Mouse (Mus musculus) CH12F3 (cell line): ENCODE measurements at regions not wholly inside any gene's neighbourhood (a gene's known extent, or its start where the extent isn't known, plus 50 kb on each side); places are given as distances from the start of the nearest gene placed in this dataset.

ENCODE experiments used
- in situ Hi-C: fragments of 300-500 bp; cut with MboI; formaldehyde crosslinking; loops from 2 replicates; pipeline ENCODE4 v1.14.3; 2020; ENCODE audit warnings: low sequenced_read_pairs

DNA sequence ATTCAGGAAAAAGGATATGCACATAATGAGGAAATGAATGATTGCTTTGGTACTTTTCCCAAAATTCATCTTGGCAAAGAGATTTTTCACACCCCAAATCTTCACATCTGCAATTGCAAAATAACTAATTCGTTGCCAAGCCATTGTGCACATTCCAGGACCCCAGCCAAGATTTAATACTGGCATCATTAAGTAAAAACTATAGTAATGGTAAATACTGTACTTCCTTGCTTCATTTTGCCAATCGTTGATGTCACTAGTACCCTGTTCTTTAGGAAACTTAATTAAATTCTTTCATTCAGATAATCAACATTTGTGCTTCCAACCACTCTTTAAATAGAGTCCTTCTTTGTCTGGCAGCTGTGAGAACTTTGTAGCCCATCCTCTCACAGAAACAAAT is 303.6 kb downstream of the Arl4a start:
- in situ Hi-C loops: no loop called here

- in situ Hi-C loops: no loop called here
Measured at GRCm38 (mm10) chr12:39731177-39731576, 306.6 kb downstream of the Arl4a start.

GRCm38 (mm10) chr12:39729255-39729654 is 308.6 kb downstream of the Arl4a start:
- in situ Hi-C loops: no loop called here

- in situ Hi-C loops: no loop called here
Measured at GRCm38 (mm10) chr12:39724172-39724571, 313.7 kb downstream of the Arl4a start.

DNA sequence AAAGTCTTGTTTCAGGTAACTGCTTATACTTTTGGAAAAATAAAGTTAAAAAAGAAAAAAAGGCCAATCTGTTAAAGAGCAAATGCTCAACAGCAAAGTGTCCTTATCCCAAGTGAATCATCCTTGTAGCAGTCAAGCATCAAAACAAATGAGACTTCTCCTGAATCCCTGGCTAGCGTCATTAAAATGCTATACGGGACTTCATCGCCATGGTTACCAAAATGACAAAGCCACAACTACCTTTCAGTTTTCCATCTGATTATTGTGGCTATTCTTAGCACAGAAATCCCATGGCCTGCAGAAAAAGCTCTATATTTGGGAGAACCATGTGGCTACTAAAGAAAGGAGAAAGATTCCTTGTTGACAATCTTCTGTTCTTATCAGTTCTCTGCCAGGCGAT is 322.7 kb downstream of the Arl4a start:
- in situ Hi-C loops: no loop called here

DNA sequence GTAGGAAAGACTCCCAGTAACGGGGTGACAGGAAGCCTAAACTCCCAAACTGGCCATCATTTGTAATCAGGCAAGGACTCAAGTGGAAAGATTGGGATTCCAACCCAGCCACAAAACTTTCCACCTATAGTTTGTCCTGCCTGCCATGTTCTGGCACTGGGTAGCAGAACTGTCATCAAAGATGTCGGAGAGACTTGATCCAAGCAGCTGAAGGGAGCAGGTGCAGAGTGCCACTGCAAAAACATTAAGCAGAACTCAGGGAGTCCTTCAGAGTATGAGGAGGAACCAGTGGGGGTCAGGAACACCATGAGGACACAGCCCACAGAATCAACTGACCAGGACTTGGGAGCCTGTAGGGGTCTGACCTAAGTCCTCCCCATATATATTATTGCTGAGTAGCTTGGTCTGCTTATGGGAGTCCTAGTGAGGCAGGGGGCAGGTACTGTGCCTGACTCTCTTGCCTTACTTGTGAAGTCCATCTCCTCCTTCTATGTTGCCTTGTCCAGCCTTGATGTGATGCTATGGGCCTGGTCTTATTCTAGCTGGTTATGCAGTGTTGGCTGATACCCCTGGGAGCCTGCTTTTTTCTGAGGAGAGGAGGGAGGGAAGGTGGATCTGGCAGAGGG is 323.5 kb downstream of the Arl4a start:
- in situ Hi-C loops: no loop called here

DNA sequence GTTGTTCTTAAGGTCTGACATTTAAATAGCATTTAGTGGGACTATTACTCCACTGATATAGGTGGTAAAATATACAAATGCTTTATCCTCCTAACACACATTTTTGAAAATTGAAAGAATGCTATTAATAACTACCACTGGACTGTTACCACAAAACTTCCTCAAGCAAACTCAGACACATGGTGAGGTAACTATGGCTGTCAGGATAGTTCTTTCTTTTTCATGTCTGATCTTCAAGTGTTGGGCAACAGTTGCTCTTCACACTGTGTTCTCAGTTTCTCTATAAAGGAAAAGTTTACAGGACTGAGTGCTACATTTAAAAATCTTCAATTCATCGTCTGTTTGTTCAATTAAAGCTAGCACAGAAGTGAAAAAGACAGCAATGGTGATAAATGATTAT is 326.0 kb downstream of the Arl4a start:
- in situ Hi-C loops: no loop called here

- in situ Hi-C loops: no loop called here
Measured at GRCm38 (mm10) chr12:39709850-39710249, 328.0 kb downstream of the Arl4a start.

DNA sequence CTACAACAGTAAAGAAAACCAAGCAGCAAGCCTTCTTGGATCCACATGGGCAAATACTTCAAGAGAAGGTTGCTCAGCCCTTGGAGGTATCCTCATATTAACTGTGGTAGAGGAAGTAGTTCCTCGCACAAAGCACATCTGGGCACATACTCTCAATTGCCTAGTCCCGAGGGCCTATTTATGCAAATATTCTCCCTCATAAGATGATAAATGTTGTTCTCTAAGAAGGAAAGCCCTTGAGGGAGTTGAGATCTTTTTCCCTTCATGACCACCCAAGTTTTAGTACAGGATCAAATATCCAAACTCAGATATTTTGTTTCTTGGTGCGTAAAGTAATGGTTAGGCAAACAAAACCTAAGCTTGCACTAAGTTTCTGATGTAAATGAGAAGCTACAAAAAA is 340.6 kb downstream of the Arl4a start:
- in situ Hi-C loops: no loop called here

GRCm38 (mm10) chr12:39695322-39695721 is 342.5 kb downstream of the Arl4a start:
- in situ Hi-C loops: no loop called here

- in situ Hi-C loops: no loop called here
Measured at GRCm38 (mm10) chr12:39692043-39692442, 345.8 kb downstream of the Arl4a start.

GRCm38 (mm10) chr12:39685399-39685798 is 352.4 kb downstream of the Arl4a start:
- in situ Hi-C loops: no loop called here

DNA sequence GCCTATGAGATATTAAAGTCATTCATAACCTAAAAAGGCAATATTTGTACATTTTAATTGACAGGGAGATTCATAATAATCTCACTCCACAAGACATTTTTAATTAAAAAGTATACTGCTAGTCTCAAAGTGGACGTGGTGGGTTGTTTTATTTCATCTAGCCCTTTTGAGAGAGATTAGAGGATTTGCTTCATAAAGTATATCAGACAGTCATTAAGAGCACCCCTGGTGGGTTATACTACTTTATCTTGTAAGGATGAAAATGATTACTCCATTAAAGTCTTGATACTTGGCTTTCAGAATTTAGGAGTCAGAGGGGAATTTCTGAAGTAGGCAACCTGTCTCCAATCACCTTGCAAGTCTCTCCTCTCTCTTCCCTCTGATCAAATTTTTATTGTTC is 355.7 kb downstream of the Arl4a start:
- in situ Hi-C loops: no loop called here

DNA sequence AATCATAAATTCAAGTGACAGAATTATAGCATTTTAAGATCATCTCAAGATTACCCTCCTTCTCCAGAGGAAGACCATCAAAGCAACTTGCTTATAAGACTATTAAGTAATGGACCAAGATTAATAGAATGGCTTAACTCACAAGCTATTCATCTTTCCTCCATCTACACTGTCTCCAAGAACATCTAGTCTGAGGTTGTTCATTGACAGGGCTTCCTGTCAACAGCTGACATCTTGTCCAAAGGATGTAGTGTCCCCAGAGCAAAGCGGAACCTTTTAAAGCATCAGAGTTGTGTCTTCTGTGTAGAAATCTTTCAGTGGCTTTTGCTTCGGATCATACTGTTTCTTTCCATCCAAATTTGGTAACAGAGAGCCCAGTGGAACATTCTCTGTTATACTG is 362.2 kb downstream of the Arl4a start:
- in situ Hi-C loops: no loop called here

GRCm38 (mm10) chr12:39667701-39668100 is 370.1 kb downstream of the Arl4a start:
- in situ Hi-C loops: loop anchor here (10.0 kb wide), 1 partner anchor 367 kb away; the partner anchor contains the start of gene Arl4a

GRCm38 (mm10) chr12:39665448-39665847 is 372.4 kb downstream of the Arl4a start:
- in situ Hi-C loops: loop anchor here (10.0 kb wide), 1 partner anchor 369 kb away; the partner anchor contains the start of gene Arl4a

DNA sequence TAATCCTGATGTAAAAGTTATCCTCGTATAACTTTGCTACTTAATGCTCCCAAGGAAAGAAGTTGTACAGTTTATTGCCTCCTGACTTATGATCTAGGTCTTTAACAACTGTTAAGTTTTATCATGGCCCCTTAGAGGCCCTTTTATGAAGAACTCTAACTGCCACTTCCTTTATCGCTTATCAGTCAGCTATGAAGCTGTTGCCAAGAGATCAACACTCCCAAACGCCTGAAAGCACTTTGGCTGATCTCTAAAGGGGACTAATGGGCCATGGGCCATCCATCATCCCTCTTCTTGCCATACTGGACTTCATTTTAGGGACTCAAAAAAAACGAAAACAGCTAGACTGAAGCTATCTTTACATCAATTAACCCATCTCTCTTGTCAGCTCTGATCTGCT is 377.4 kb downstream of the Arl4a start:
- in situ Hi-C loops: loop anchor here (10.0 kb wide), 1 partner anchor 374 kb away; the partner anchor contains the start of gene Arl4a

DNA sequence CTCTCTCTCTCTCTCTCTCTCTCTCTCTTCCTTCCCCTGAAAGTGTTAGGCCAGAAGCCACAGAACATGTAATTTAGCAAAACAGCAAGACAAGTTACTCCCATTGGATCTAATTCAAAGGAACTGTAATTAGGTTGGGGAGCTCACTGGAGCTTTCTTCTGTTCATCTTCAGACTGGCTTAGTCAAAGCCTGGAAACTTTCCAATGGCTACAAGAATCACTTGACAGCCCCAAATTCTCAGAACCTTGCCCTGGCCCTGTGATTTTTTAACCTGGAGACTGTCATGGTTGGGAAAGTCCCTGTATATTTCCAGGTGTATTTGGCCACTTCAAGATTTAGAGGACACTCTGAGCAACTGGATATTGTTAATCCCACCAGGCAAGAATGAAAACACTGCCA is 381.2 kb downstream of the Arl4a start:
- in situ Hi-C loops: no loop called here

GRCm38 (mm10) chr12:39648952-39649351 is 388.9 kb downstream of the Arl4a start:
- in situ Hi-C loops: no loop called here

GRCm38 (mm10) chr12:39646556-39646955 is 391.3 kb downstream of the Arl4a start:
- in situ Hi-C loops: no loop called here

DNA sequence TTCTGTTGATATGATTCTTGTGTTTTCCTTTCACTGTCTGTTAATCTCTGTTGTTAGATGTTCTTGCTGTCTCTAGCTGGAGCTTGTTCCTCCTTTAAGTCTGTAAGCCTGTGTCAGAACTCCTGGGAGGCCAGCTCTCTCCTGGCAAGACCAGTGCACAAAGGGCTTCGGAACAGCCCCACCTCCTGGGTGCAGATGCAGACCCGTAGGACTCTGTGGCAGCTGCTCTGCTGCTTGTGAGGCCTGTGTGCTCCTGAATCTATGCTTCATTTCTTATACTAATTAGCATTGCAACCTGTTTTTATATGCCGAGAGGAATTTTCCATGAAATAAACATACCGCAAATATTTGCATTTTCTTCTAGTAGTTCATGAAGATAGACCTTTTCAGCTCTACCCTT is 392.2 kb downstream of the Arl4a start:
- in situ Hi-C loops: no loop called here

DNA sequence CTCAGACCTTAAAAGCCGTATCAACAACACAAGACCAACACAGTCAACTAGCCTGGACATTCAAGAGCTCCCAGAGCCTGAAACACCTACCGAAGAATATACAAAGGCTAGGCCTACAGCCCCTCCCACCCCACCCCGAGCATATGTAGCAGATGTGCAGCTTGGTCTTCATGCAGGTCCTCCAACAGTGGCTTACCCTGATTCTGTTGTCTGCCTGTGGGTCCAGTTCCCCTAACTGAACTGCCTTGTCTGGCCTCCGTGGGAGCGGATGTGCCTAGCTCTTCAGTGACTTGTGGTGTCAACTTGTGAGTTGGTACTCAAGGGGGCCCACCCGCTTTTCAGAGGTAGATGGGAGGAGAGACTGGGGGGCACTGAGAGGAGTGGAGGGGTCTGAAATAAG is 398.6 kb downstream of the Arl4a start:
- in situ Hi-C loops: no loop called here

DNA sequence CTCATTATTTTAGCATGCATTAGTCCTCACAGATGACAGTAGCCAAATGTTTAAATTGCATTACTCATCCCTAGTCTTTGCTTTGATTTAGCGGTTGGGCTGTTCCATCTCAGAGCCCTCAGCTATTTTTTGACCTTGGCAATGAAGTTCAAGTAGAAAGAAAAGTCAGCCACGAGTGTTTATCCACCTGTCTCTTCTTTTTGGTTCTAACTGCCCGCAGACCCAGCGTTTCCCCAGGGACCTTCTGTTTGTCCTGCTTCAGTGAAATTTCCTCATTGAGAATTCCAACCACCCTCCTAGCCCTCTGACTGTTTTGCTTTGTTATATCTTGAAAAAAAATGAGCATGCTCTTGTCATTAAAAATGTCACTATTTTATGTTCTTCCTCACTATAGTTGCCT is 403.5 kb downstream of the Arl4a start:
- in situ Hi-C loops: no loop called here
